Mouse (Mus musculus): ENCODE results near the gene Nav1.

The Nav1 gene

GRCm38 (mm10) chr1:135448940-135449339 lies 158.2 kb downstream of the Nav1 start:
- DNase-seq (ENCODE audit: low read depth, low spot score): no peak

- DNase-seq (ENCODE audit: low read depth, low spot score): no peak
Measured at GRCm38 (mm10) chr1:135443506-135443905, 163.6 kb downstream of the Nav1 start.

- DNase-seq (ENCODE audit: low read depth, low spot score): no peak
Measured at GRCm38 (mm10) chr1:135441861-135442260, 165.2 kb downstream of the Nav1 start.

- DNase-seq (ENCODE audit: low read depth, low spot score): no peak
Measured at GRCm38 (mm10) chr1:135440986-135441385, 166.1 kb downstream of the Nav1 start.

- no peak for DNase-seq (ENCODE audit: low read depth, low spot score)
Measured at GRCm38 (mm10) chr1:135438801-135439200, 168.3 kb downstream of the Nav1 start.

- peak; percentile 68 for DNase-seq (ENCODE audit: low read depth, low spot score)
Measured at GRCm38 (mm10) chr1:135435823-135436222, 171.3 kb downstream of the Nav1 start.

- DNase-seq (ENCODE audit: low read depth, low spot score): no peak
Measured at GRCm38 (mm10) chr1:135430669-135431017, 176.5 kb downstream of the Nav1 start.

GRCm38 (mm10) chr1:135429901-135430668 lies 177.0 kb downstream of the Nav1 start, which contains the start of gene Ipo9:
Ipo9 (minus strand) TSS chr1:135430499.
- DNase-seq (ENCODE audit: low read depth, low spot score): peak; percentile 90

GRCm38 (mm10) chr1:135427390-135427789 lies 179.7 kb downstream of the Nav1 start:
- no peak for DNase-seq (ENCODE audit: low read depth, low spot score)

- DNase-seq (ENCODE audit: low read depth, low spot score): no peak
Measured at GRCm38 (mm10) chr1:135426645-135427044, 180.4 kb downstream of the Nav1 start.

- DNase-seq (ENCODE audit: low read depth, low spot score): no peak
Measured at GRCm38 (mm10) chr1:135422772-135423171, 184.3 kb downstream of the Nav1 start.

- peak; percentile 27 for DNase-seq (ENCODE audit: low read depth, low spot score)
Measured at GRCm38 (mm10) chr1:135413996-135414395, 193.1 kb downstream of the Nav1 start.

GRCm38 (mm10) chr1:135412130-135412529 lies 195.0 kb downstream of the Nav1 start:
- DNase-seq (ENCODE audit: low read depth, low spot score): no peak

- DNase-seq (ENCODE audit: low read depth, low spot score): peak; percentile 74
Measured at GRCm38 (mm10) chr1:135410967-135411366, 196.1 kb downstream of the Nav1 start.

- no peak for DNase-seq (ENCODE audit: low read depth, low spot score)
Measured at GRCm38 (mm10) chr1:135408973-135409372, 198.1 kb downstream of the Nav1 start.

GRCm38 (mm10) chr1:135405356-135405755 lies 201.7 kb downstream of the Nav1 start:
- no peak for DNase-seq (ENCODE audit: low read depth, low spot score)

- DNase-seq (ENCODE audit: low read depth, low spot score): no peak
Measured at GRCm38 (mm10) chr1:135401452-135402110, 205.5 kb downstream of the Nav1 start.

- DNase-seq (ENCODE audit: low read depth, low spot score): no peak
Measured at GRCm38 (mm10) chr1:135399466-135399865, 207.6 kb downstream of the Nav1 start.

GRCm38 (mm10) chr1:135385161-135385560 lies 221.9 kb downstream of the Nav1 start:
- no peak for DNase-seq (ENCODE audit: low read depth, low spot score)

Measured in skeletal muscle tissue, adult 2 months (tissue).